Mouse (Mus musculus) 416B (cell line): ENCODE measurements around the gene Ube2d3.

ENCODE experiments used
- DNase-seq: peaks from one replicate; pipeline ENCODE4 v3.0.0; 2011; ENCODE audit warnings: low read depth

Ube2d3 gene

GRCm38 (mm10) chr3:135437758-135438495, at the start of gene Ube2d3:
TSS of gene Ube2d3 (plus strand) at chr3:135438149.
- peak; percentile 100 for DNase-seq

GRCm38 (mm10) chr3:135393186-135393585, 44.8 kb upstream of the Ube2d3 start:
- no peak for DNase-seq

DNA sequence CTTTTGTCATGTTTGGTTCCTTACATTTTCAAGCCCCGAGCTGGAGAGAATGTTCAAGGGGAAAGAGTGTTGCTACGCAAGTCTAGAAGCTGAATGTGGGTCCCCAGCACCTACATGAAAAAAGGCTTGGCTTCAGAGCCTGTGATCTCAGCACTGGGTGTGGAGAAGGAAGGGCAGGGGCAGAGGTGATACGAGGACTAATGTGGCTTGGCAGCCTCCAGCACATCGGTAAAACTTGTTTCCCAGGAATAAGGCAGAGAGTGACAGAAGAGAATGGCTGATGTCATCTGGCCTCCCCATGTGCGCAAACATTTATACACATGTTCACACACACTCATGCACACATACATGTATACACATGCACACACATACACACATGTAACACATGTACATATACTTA, 42.9 kb upstream of the Ube2d3 start:
- no peak for DNase-seq

DNA sequence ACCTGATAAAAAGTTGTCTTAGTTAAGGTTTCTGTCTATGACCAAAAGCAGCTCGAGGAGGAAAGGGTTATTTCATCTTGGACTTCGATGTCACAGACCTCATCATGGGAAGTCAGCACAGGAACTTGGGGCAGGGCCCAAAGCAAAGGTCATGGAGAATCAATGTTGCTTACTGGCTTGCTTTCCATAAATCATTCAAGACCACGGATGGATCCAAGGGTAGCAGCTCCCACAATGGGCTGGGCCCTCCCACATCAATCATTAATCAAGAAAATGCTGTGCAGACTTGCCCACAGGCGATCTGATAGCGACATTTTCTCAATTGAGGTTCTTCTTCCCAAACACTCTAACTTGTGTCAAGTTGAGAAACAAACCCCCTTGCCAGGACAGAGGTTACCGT, 41.9 kb upstream of the Ube2d3 start:
- DNase-seq: no peak

GRCm38 (mm10) chr3:135397112-135397511, 40.8 kb upstream of the Ube2d3 start:
- no peak for DNase-seq

DNA sequence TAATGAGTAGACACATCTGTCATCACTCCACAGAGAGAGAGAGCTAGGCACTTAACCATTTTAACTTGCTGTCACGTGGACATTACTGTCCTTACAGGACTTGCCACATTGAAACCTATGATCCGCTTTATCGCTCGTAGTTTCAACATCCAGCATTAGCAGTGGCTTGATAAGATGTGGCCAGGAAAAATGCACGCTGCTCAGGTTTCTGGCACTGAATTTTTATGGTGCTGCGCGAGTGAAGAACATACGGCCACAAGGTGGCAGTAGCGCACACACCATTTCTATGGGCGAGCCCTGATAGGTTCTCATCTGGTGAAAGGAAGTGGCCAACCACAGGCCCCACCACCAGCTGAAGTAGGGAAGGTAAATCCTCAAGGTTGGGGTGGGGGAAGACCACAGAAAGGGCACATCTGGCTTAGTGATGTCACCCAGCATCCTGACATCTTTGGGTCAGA, 35.7 kb upstream of the Ube2d3 start:
- peak; percentile 97 for DNase-seq

GRCm38 (mm10) chr3:135403211-135403610, 34.7 kb upstream of the Ube2d3 start:
- DNase-seq: no peak

- DNase-seq: peak; percentile 25
These were observed 34.1 kb upstream of the Ube2d3 start for GRCm38 (mm10) chr3:135403856-135404255.

GRCm38 (mm10) chr3:135404599-135404998, 33.4 kb upstream of the Ube2d3 start:
- DNase-seq: peak; percentile 76

DNA sequence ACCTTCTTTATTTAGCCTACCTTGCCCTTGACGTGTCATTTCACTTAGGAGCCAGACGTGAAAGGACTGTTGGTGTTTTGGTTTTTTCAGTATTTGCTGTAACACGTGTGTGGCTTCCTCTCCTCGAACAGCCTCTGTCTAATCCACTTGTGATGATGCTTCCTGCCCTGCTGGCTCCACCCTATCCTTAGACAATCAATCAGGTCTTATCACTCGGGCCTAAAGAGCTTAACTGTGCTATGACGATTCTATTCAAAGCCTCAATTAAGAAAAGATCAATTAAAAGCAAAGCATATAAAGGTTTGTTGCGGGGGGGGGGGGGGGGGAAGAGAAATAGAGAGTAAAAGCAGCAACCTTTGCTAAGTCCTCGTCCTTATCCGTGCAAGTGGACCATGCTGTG, 30.6 kb upstream of the Ube2d3 start:
- DNase-seq: no peak

DNA sequence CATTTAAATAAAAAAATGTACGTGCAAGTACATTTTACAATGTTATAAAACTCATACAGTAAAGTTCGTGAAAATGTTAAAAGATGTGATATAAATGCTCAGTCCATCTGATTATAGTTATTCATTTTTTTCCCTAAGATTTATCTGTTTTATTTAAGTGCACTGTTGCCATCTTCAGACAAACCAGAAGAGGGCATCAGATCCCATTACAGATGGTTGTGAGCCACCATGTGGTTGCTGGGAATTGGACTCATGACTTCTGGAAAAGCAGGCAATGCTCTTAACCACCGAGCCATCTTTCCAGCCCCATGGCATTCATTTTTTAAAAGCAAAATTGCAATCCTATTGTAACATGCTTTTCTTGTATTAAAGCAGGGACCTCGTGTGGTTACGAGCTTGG, 28.7 kb upstream of the Ube2d3 start:
- no peak for DNase-seq

GRCm38 (mm10) chr3:135411056-135411455, 26.9 kb upstream of the Ube2d3 start:
- DNase-seq: no peak

DNA sequence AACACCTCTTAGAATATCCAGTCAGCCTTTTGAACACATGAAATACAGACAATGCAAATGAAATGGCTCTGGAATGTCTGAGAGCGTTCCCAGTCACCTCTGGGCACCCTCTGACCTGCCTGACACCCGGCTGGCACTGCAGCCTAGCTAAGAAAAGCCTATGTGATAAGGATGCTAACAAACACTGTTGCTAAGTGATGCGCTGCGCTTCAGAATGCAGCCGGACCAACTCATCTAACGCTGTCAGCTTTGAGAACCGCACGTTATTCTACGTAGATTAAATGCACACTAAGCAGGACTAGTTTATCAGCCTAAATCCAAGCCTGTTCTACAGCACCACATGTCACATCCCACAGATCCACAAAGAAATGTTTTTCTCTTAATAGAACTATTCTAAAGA, 26.1 kb upstream of the Ube2d3 start:
- DNase-seq: no peak

DNA sequence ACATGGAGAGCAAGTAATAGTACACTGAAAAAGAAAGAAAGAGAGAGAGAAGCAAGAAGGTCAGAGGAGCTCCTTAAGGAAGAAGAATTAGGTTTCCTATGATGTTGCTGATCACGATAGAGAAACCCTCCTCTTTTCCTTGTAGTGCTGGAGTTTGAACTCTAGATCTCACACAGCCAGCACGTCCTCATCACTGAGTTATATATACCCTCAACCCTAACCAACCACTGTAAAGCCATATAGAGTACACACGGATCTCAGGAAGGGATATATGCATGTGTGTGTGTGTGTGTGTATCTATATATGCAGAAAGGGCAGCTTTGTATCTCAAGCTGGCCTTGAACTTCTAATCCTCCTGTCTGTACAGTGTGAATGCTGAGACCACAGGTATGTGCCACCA, 20.7 kb upstream of the Ube2d3 start:
- DNase-seq: no peak

DNA sequence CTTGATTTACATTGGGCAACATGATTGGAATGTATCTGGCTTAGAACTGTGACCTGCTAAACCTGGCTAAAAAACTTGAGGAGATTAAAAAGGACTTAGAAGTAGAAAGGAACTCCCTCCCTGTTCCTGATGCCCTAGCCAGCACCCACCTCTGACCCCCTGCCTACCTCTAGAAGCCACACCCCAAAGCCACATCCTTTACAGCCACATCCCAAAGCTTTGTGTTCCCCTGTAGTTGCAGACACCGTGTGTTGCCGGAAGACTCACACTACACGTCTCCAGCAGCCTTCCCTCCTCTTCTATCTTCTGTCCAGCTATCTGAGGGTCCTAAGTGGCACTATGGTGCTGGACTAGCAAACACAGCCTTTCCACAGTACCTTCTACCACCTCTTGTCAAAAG, 20.1 kb upstream of the Ube2d3 start:
- DNase-seq: peak; percentile 57

- peak; percentile 81 for DNase-seq
These were observed 17.2 kb upstream of the Ube2d3 start for GRCm38 (mm10) chr3:135420542-135421309.

DNA sequence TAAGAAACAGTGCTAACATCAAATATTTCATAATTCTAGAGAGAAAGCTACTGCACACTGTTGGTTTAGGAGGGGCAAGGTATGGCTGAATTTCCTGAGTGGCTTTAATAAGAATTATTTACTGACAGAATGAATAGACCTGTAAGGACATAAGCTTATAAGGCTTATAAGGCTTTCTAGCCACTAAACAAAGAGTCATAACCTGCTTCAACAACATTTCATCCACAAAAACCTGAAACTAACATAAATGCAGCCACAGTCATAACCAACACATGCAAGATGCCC, 16.7 kb upstream of the Ube2d3 start:
- no peak for DNase-seq

GRCm38 (mm10) chr3:135422232-135422855, 15.6 kb upstream of the Ube2d3 start:
- DNase-seq: no peak

GRCm38 (mm10) chr3:135422856-135423607, 14.9 kb upstream of the Ube2d3 start:
- DNase-seq: peak; percentile 79

DNA sequence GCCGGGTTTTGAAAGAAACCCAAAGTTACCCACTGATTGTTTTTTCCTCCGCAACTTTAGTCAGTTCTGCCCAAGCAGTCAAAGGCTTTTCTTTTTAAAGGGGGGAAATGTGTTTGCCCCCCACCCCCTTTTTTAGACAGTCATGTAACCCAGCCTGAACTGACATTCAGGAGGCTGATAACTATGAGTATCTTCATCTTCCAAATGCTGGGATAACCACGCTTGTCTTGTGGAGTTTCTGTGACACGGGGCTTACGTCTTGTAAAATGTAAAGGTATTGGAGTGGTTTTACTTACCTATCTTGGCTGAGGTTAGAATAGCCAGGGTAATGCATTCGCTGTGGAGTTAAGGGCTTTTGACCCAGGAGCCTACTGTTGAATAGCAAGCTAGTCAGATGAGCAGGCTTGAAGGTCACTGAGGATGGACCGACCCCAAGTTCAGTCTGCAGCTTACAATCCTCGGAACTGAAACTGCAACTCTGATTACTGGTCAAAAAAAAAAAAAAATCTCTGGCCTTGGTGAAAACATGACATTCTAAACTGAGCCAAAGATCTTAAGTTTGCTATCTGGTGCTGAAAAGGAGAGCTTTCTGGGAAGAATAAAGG, 14.2 kb upstream of the Ube2d3 start, which contains the start of gene Cisd2:
Gene Cisd2 (minus strand): TSS at position 318 of the 605 bp plus-strand sequence.
- DNase-seq: peak; percentile 42

DNA sequence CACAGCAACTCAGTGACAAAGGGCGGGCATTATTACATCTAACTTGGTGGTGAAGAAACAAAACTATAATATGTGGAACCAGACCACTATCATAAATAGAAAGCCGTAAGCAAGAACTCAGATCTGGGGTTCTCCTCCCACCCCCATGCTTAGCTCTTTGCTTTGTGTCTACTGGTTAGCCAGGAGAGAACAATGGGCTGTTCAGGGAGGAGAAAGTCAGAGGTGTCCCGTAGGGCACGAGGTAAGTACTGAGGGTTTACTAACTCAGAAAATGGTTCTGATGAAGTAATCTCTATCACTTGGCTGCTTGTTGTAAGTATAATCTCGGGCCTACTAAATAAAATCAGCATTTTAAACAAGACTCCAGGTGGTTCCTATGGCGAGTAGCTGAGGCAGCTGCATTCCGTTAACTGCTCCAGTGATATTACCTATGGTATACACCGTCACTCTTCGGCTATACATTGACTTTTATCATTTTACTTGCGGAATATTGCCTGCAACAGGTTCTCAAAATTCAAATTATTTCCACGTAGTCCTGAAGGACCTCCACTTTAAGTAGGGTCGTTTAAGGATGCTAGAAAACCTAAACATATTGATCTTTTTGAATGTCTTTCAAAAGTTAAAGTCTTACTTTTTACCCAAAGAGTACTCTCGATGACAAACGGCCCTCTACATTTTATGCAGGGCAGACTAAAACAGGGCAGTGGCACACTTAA, 890 bp upstream of the Ube2d3 start:
- DNase-seq: no peak
